8 mouse cellular contexts compared by ENCODE assay signal in the genomic region with DNA sequence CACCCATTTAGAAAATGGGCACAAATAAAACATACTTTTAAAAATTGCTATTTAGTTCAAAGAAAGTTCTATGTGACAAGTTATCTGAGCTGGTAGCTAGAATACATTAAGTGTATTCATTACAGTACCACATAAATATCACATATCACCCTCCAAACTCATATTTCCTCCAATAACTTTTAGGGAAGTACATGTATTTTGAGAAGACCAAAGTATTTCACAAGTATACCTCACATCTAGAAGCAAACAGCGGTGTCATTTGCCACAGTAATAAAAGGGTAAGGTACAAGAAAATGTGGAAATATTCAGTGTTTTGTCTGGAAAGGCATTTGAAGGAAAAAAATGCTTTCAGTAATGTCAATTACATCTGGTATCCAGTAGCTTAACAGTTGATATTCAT. TPM values are rescaled to one million over a fixed set of nuclear protein-coding genes. Genes with fewer than 3 reads are reported as not detected.
A peak's percentile ranks its signal among the peaks of the same experiment; 100 is the strongest.
DNase-seq lines count a peak whose midpoint lies in the region; ATAC-seq lines count a peak whose summit lies in the region.

No protein-coding gene starts in this region.

- no peaks in the 10 kb centered on the region for H3K27me3 ChIP-seq in erythroblast, embryonic 14.5 days (ENCODE audit: control insufficient read depth)
- H3K27me3 ChIP-seq in hindbrain, embryonic 14.5 days (ENCODE audit: control insufficient read depth, insufficient read depth, low read length) = no peaks in the 10 kb centered on the region
- H3K27me3 ChIP-seq in midbrain, embryonic 10.5 days (ENCODE audit: low read depth, poor library complexity, severe bottlenecking) = no peaks in the 10 kb centered on the region

- H3K4me1 ChIP-seq in erythroblast, embryonic 14.5 days (ENCODE audit: control insufficient read depth) = peaks cover 60% of the 10 kb centered on the region
- peaks cover 21% of the 10 kb centered on the region for H3K4me1 ChIP-seq in hindbrain, embryonic 14.5 days (replicated peaks; ENCODE audit: control insufficient read depth, insufficient read depth, low read length)
- peaks cover 15% of the 10 kb centered on the region for H3K4me1 ChIP-seq in midbrain, embryonic 10.5 days

- peak overlapping the region; percentile 89 for H3K4me2 ChIP-seq in hindbrain, embryonic 14.5 days (replicated peaks)

- 92% methylated on average over 1 of the region's 1 CpGs for WGBS in hindbrain, embryonic 14.5 days
- 89% methylated on average over 1 of the region's 1 CpGs for WGBS in midbrain, embryonic 10.5 days

- H3K36me3 ChIP-seq in erythroblast, embryonic 14.5 days (ENCODE audit: control insufficient read depth) = peaks cover 35% of the 10 kb centered on the region
- H3K36me3 ChIP-seq in hindbrain, embryonic 14.5 days (replicated peaks; ENCODE audit: control insufficient read depth, insufficient read depth) = 0 out of 2 replicates have a peak, but pooled peaks cover 5% of the 10 kb centered on the region
- peaks cover 43% of the 10 kb centered on the region for H3K36me3 ChIP-seq in midbrain, embryonic 10.5 days

- H3K9ac ChIP-seq in hindbrain, embryonic 14.5 days = peak overlapping the region; percentile 99

- ATAC-seq in erythroblast, adult 5-6 weeks (replicated peaks; ENCODE audit: low FRiP score, poor library complexity, severe bottlenecking) = no peak
- no peak for ATAC-seq in hindbrain, embryonic 14.5 days (ENCODE audit: low FRiP score)

- H3K4me3 ChIP-seq in erythroblast, embryonic 14.5 days (replicated peaks) = peak overlapping the region; percentile 99
- peak overlapping the region; percentile 99 for H3K4me3 ChIP-seq in hindbrain, embryonic 14.5 days (replicated peaks; ENCODE audit: low read length)
- peak overlapping the region; percentile 94 for H3K4me3 ChIP-seq in midbrain, embryonic 10.5 days

- H3K9me3 ChIP-seq in erythroblast, embryonic 14.5 days (ENCODE audit: control insufficient read depth, low read length) = peaks cover 2% of the 10 kb centered on the region; the same call in 1 of the 2 replicates
- no peaks in the 10 kb centered on the region for H3K9me3 ChIP-seq in hindbrain, embryonic 14.5 days (ENCODE audit: control insufficient read depth, low read length)
- peaks cover 28% of the 10 kb centered on the region for H3K9me3 ChIP-seq in midbrain, embryonic 10.5 days (replicated peaks)

- no peak overlapping the region for H3K27ac ChIP-seq in hindbrain, embryonic 14.5 days
- no peak overlapping the region for H3K27ac ChIP-seq in midbrain, embryonic 10.5 days (replicated peaks)

- DNase-seq in MEL-GATA-1-ER (ENCODE audit: extremely low read depth, low read depth) = peak; percentile 21
- DNase-seq in hindbrain, embryonic 14.5 days (ENCODE audit: low spot score) = no peak
- no peak for DNase-seq in midbrain, embryonic 10.5 days (ENCODE audit: low spot score)
- DNase-seq in frontal cortex, postnatal 25 days (ENCODE audit: low spot score in 2 of 2) = no peak
- no peak for DNase-seq in retina, embryonic 14.5 days (ENCODE audit: low spot score)
- no peak for DNase-seq in urinary bladder, adult 2 months (ENCODE audit: low spot score)

RNA-seq across cellular contexts. Expression of a gene that starts 2.0 kb away (rescaled TPM):
- polyA plus RNA-seq in erythroblast, embryonic 14.5 days (2012) = 0.12 and 0.18 TPM in 2 replicates
- 13.2 and 17.5 TPM in 2 replicates for total RNA-seq in erythroblast, adult 5-6 weeks (2015; ENCODE audit: low replicate concordance)
- 15.3 and 16.8 TPM in 2 replicates for total RNA-seq in erythroblast, adult 5-6 weeks (2017; ENCODE audit: low replicate concordance)
- 55.6 and 61.2 TPM in 2 replicates for polyA plus RNA-seq in hindbrain, embryonic 14.5 days (2014; fragmentation: Nextera tagmentation; extraction: Ambion mirVana)
- polyA plus RNA-seq in midbrain, embryonic 10.5 days (2016; fragmentation: Nextera tagmentation; extraction: Ambion mirVana) = 31.5 and 31.7 TPM in 2 replicates
- 21.1 and 25.4 TPM in 2 replicates for polyA plus RNA-seq in urinary bladder, adult 2 months (2012; rRNA removed)

Comparison
In these comparisons a context has a peak if more than half of its experiments do, and no peak if none do; other contexts are left out.
1. RNA of a gene that starts 2.0 kb away (polyA plus RNA-seq): 55.6 to 61.2 TPM in hindbrain, embryonic 14.5 days, 31.5 to 31.7 TPM in midbrain, embryonic 10.5 days and 21.1 to 25.4 TPM in urinary bladder, adult 2 months; 0.12 to 0.18 TPM in erythroblast, embryonic 14.5 days; every median in the first group is over 10 times any median in the second.
2. Peak in every context shown above with its lines, with median percentiles within 50 percentile points of each other: H3K4me3 ChIP-seq.